20 mouse cellular contexts compared by ENCODE assay signal in genomic region chr17:71665201-71665600, GRCm38 (mm10). TPM values are rescaled to one million over a fixed set of nuclear protein-coding genes. Genes with fewer than 3 reads are reported as not detected.
"Had no signal": no experiment of that assay in that cellular context is flagged by ENCODE, and none has a peak within 500 bp of the region (broad histone marks: within the 10 kb centered on the region; RNA-seq: fewer than 3 reads in every experiment).

No protein-coding gene starts in this region.

- ATAC-seq: intestine, embryonic 15.5 days; midbrain, embryonic 13.5 days; midbrain, embryonic 16.5 days had no signal

- H3K9ac ChIP-seq: intestine, embryonic 15.5 days; kidney, embryonic 15.5 days; limb, embryonic 12.5 days; limb, embryonic 15.5 days; liver, embryonic 13.5 days; lung, embryonic 15.5 days; midbrain, embryonic 13.5 days had no signal

- DNase-seq: kidney, adult 11 months; kidney, adult 8-10 months; kidney, postnatal 10 days; kidney, postnatal 36 days; left cerebral cortex, postnatal 4 days; liver, embryonic 13.5 days; thymus, adult 2 months; thymus, postnatal 14 days; thymus, postnatal 4 days had no signal

- H3K4me3 ChIP-seq: intestine, embryonic 15.5 days; kidney, embryonic 15.5 days; limb, embryonic 12.5 days; limb, embryonic 15.5 days; liver, embryonic 13.5 days; lung, embryonic 15.5 days; midbrain, embryonic 13.5 days had no signal

- H3K9me3 ChIP-seq: intestine, embryonic 15.5 days; kidney, embryonic 15.5 days; limb, embryonic 15.5 days; liver, embryonic 13.5 days; lung, embryonic 15.5 days; midbrain, embryonic 13.5 days had no signal

- H3K4me1 ChIP-seq: midbrain, embryonic 13.5 days had no signal

- H3K27ac ChIP-seq: intestine, embryonic 15.5 days; kidney, embryonic 15.5 days; limb, embryonic 12.5 days; limb, embryonic 15.5 days; liver, embryonic 13.5 days; lung, embryonic 15.5 days; macrophage; midbrain, embryonic 13.5 days had no signal

- H3K27me3 ChIP-seq: intestine, embryonic 15.5 days; kidney, embryonic 15.5 days; limb, embryonic 12.5 days; limb, embryonic 15.5 days; liver, embryonic 13.5 days; lung, embryonic 15.5 days had no signal

- H3K36me3 ChIP-seq: intestine, embryonic 15.5 days; kidney, embryonic 15.5 days; limb, embryonic 12.5 days; limb, embryonic 15.5 days; liver, embryonic 13.5 days; lung, embryonic 15.5 days; midbrain, embryonic 13.5 days had no signal

- H3K4me2 ChIP-seq: intestine, embryonic 15.5 days; kidney, embryonic 15.5 days; limb, embryonic 12.5 days; limb, embryonic 15.5 days; liver, embryonic 13.5 days; lung, embryonic 15.5 days; midbrain, embryonic 13.5 days had no signal

RNA-seq across cellular contexts. Expression of gene Togaram2, which starts 7.9 kb away (rescaled TPM):
- total RNA-seq: megakaryocyte, adult 5-6 weeks had no signal
- polyA plus RNA-seq: limb, embryonic 12.5 days; liver, embryonic 13.5 days; liver, embryonic 16.5 days; macrophage; neural tube, embryonic 11.5 days had no signal
